Mouse (Mus musculus) spleen, adult 18-20 months (tissue): ENCODE measurements around the gene Vmn1r188.
"Not testable (repeated sequence)": the region's sequence is repeated elsewhere in the genome, so short reads cannot be mapped to it uniquely, and the experiment has no call there.

Source experiments
- DNase-seq, 2 experiments: peaks; one replicate each; pipeline ENCODE4 v3.0.0; 2022; ENCODE audit warnings: mixed read lengths in 2 of 2

Gene Vmn1r188

DNA sequence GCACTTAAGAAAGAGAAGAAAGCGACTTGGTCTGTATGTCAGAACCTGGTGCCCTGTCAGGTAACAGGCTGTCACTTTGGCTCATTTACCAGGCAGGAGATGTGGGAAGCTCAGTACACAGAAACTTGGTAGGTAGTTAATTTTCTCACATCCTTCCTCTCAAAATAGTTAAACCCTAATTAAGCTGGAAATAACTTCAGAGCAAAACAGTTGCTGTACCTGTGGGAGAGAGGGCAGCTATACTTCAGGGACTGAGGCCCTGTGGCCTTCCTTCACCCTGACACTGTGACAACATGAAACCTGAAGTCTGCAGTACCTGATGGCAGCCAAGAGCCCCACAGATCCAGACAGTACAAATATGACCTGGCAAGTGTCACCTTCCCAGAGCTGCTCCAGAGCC, at the start of gene Vmn1r188:
Gene Vmn1r188, plus strand, starts transcription at position 301 of the 400 bp plus-strand sequence.
- DNase-seq, result not testable (repeated sequence)

DNA sequence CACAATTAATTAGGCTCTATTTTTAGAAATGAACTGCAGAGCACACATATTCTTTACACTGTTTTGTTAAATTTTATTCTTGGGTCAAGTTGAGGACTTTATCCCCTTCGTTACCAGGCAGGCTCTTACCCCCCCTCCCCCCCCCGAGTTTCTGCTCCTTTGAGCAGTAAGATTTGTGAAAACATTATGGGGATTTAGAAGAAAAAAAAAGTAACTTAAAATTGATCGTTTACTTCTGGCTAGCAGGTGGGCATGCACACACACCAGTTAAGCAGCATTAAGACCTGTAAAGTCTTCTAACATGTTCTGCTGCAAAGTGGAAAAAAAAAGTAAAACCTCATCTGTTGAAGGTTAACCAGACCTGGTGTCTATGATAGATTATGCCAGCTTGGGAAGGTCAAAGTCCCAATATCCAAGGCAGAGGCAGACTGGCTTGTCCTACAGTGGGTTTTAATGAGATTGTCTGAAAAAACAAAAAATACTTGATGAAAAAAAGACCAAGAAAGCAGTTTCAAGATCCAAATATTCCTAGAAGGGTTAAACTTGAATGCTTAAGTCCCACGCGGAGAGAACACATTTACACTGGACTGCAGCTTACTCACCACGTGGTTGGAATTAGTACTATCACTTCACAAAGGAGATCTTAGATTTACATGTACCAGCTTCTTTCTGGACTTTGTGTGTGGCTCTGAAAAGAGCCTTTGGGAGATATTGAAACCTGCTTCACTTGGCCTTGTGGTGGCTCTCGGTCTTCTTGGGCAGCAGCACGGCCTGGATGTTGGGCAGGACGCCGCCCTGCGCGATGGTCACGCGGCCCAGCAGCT, 49.6 kb upstream of the Vmn1r188 start:
- DNase-seq, result no peak

DNA sequence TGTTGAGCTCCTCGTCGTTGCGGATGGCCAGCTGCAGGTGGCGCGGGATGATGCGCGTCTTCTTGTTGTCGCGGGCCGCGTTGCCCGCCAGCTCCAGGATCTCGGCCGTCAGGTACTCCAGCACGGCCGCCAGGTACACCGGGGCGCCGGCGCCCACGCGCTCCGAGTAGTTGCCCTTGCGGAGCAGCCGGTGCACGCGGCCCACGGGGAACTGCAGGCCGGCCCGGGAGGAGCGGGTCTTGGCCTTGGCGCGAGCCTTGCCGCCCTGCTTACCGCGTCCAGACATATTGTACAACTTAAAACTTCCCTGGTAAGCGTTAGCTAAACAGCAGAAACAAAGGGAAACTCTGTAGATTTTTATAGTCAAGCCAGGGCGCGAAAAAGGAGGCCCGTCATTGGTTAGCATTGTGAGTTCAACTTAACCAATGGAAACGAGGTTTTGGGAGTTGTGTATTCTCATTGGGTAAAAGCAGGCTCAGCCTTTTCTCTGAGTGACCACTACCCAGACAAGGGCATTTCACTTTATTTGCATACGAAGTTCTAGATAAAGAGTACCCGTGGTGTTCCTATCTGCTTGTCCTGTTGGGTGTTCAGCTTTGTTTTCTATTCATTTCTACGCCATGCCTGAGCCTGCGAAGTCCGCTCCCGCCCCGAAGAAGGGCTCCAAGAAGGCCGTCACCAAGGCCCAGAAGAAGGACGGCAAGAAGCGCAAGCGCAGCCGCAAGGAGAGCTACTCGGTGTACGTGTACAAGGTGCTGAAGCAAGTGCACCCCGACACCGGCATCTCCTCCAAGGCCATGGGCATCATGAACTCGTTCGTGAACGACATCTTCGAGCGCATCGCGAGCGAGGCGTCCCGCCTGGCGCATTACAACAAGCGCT, 48.7 kb upstream of the Vmn1r188 start, which contains the start of the genes Hist1h2ah and Hist1h2bk:
Gene Hist1h2ah, minus strand, starts transcription at position 302 of the 882 bp plus-strand sequence.
Gene Hist1h2bk, plus strand, starts transcription at position 604 of the 882 bp plus-strand sequence.
- DNase-seq, result peak; percentile 53 to 63

DNA sequence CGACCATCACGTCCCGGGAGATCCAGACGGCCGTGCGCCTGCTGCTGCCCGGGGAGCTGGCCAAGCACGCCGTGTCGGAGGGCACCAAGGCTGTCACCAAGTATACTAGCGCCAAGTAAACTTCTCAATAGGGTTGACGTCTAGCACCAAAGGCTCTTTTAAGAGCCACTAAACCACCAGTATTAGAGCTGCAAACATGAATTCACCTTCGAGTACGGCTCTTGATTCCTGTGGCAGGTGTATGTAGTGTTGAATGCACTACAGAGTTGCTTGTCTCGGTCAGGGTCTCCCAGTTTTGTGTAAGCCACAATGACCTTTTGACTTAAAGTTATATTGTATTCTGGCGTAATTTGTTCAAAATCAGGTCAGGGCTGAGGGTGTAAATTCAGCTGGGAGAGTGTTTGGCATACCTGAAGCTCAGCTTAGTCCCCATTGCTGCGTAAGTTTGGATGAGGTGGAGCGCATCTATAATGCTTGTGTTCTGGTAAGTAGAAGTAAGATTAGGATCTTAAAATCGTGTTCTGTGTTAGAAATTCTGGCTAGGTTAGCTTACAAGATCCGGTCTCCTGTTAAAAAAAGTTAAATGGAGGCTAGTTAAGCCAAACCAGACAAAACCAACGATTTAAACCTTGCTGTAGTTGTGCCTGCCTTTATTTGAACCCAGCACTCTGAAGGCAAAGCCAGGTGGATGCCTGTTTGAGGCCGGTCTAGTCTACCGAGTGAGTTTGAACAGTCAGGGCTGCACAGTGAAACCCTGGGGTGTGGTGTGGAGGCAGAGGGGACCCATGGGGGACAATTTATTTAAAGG, 47.9 kb upstream of the Vmn1r188 start:
- DNase-seq, result no peak

DNA sequence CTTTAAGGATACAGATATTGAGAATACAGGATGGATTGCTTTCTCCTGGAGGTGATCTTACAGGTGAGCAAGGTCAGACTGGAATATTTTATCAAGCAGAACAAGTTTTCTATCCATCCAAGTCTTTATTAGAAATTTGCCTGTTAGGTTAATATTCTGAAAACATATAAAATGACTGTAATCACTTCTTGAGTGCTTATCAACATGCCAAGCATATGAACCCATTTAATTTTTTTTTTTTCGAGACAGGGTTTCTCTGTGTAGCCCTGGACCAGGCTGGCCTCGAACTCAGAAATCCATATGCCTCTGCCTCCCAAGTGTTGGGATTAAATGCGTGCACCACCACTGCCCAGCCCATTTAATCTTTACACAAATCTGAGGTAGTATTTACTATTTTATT, 47.3 kb upstream of the Vmn1r188 start:
- no peak for DNase-seq

DNA sequence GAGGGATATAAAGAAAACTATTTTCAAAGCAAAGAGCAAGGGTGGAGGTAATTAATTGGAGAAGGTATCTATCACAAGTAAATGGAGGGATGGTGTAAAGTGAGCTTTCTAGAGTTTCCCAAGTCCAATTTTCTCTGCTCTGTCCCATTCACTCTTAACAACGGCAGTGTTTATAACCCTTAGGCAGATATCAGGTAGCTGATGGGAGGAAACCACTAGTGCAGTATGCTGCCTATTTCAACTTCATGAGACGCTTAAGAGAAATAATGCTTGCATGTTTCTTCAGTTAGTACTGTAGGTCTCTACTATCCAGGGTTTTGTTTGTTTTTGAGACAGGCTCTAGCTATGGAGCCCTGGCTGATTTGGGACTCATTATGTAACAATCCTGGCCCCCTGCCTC, 46.8 kb upstream of the Vmn1r188 start:
- no peak for DNase-seq

DNA sequence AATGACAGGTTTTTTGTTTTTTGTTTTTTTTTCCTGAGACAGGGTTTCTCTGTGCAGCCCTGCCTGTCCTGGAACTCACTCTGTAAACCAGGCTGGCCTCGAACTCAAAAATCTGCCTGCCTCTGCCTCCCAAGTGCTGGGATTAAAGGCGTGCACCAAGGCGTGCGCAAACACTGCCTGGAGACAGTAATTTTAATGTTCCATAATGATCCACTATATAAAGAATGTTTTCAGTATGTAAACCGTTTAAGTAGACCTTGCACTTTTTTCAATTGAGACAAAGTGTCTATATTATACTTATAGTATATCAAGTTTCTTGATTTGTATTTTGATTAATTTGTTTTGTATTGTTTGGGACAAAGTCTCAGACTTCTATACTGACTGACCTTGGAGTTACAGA, 44.9 kb upstream of the Vmn1r188 start:
- DNase-seq, result no peak

DNA sequence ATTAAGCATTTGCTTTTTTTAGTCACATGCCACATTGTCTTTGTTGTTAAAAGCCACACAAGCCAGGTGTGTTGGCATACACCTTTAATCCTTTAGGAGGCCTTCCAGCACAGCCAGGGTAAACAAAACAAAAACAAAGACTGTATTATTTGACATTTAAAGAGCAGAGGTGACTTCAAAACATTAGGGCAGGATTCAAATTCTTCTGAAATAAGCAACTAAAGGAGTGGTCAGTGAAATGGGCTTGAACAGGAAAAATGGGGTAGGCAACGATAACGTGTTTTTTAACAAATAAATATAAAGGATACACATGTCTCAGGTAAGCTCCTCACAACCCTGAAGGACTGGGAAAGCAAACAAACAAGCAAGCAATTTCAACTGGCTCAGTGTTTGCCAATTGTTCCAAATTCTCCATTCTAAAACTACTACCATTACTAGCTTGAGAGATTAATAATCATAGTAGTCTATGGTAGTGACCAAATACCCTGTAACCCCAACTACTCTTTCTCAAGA, 44.2 kb upstream of the Vmn1r188 start:
- no peak for DNase-seq

DNA sequence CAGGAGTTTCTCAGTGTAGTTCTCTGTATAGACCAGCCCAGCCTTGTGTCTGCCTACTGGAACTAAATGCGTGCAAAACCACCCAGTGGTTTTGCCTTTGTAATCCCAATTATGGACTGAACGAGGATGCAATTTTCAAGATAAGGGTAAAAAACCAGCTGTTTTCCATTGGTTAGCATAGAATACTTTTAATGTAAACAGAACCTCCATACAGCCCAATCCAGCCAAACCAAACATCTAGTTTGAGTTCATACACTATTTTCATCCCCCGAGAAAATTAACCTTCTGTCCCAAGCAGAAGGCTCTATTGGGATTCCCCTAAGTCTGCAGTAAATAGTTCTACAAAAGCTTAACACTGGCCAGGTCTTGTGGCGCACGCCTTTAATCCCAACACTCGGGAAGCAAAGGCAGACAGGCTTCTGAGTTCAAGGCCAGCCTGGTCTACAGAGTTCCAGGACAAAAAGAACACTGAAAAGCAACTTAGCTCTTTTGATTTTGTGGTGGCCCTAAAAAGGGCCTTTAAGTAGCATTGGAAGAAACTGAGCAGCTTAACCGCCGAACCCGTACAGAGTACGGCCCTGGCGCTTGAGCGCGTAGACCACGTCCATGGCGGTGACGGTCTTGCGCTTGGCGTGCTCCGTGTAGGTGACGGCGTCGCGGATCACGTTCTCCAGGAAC, 43.6 kb upstream of the Vmn1r188 start:
- no peak for DNase-seq

DNA sequence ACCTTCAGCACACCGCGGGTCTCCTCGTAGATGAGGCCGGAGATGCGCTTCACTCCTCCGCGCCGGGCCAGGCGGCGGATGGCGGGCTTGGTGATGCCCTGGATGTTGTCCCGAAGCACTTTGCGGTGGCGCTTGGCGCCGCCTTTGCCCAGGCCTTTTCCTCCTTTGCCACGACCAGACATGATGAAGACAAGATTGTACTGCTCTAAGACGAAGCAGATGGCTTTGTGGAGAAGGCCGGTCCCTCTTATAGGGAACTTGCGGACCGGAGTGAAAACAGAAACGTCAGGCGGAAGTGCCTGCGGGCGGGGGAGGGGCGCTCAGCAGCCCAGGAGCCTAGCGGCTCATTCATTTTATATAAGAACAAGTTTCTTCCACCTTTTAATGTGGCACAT, 43.1 kb upstream of the Vmn1r188 start, which contains the start of gene Hist1h4i:
Gene Hist1h4i, minus strand, starts transcription at position 221 of the 395 bp plus-strand sequence.
- DNase-seq, result peak; percentile 93 to 97

DNA sequence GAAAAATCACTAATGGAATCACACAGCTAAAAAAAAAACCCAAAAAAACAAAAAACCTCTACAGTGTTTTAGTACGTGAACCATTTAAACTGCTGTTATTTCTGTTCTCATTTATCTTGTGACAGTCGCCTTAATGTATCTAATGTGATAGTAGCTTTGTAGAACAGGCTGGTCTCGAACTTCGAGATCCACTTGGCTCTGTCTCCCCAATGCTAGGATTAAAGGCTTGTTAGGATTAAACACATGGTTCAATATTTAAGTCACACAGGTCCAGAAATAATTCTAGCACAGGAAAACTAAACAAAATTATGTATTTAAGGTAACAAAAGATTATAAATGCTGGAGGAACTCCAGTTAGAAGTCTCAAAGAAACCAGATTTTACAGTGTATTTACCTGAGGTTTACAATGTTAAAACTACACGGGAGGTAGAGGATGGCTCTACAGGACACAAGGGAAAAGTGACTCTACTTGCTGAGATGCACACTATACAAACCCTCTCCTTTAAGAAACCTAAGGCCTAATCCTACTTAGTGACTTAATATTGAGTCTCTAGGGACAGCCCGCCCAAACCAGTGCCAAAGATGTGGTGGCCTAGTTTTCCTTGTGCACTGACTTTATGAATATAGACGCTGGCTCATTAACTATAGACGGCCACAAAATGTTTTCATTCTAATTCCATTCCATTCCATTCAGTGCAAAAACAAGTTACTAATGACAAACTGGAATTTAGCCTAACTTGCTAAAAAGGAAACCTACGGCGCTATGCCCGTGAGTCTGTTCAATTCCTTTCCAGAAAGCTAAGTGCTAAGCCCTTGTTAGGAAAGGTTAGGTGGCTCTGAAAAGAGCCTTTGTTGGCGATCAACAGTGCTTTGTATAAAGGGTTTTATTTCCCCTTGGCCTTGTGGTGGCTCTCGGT, 42.3 kb upstream of the Vmn1r188 start:
- DNase-seq, result no peak

DNA sequence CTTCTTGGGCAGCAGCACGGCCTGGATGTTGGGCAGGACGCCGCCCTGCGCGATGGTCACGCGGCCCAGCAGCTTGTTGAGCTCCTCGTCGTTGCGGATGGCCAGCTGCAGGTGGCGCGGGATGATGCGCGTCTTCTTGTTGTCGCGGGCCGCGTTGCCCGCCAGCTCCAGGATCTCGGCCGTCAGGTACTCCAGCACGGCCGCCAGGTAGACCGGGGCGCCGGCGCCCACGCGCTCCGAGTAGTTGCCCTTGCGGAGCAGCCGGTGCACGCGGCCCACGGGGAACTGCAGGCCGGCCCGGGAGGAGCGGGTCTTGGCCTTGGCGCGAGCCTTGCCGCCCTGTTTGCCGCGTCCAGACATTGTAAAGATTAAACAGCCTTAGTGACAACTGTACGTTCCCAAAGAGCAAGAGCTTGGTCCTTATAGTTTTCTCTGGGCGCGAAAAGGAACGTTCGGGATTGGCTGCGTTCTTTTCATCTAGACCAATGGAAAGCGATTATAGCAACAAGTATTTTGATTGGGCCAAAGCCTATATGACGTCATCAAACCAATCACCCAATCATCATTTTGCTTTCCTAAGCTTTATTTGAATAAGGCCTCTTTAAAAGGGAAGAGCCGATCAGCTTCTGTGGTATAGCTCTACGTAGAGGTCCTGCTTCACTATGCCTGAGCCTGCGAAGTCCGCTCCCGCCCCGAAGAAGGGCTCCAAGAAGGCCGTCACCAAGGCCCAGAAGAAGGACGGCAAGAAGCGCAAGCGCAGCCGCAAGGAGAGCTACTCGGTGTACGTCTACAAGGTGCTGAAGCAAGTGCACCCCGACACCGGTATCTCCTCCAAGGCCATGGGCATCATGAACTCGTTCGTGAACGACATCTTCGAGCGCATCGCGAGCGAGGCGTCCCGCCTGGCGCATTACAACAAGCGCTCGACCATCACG, 41.4 kb upstream of the Vmn1r188 start, which contains the start of the genes Hist1h2ag and Hist1h2bj:
Gene Hist1h2ag, minus strand, starts transcription at position 377 of the 935 bp plus-strand sequence.
Gene Hist1h2bj, plus strand, starts transcription at position 647 of the 935 bp plus-strand sequence.
- DNase-seq, result peak; percentile 63 to 71

DNA sequence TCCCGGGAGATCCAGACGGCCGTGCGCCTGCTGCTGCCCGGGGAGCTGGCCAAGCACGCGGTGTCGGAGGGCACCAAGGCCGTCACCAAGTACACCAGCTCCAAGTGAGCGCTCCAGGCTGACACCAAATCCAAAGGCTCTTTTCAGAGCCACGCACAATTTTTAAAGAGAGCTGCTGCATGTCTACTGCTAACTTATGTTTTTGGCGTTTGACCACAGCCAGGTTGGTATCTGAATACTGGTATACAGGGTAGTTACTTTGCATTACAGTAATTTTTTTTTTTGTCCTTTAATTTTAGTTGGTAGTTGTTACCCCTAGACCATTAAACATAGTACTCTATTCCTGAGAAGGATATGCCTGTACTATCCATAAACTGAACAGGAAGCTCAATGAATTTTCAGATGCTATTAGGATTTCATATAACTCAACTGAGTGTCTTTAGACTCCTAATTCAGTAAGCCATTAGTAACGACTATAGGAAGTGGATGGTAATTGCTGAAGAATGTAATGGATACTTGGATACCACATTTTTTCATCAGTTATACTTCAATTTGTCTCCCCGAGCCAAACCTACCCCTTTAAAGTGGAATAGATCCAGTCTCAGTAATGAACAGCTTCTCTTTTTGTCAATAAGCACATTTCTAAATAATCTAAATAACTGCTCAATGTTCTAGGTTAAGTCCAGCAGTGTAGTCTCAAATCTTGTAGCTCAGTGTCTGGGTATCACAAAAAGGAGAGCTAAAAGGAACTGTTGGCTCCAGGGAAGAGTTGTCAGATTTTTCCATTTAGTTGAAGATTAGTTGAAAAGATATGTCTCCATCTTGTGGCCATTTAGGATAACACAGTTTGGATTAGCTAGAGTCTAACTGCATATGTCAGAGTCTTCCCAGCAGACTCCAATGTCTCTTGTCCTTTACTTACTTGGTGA, 40.5 kb upstream of the Vmn1r188 start:
- no peak for DNase-seq

DNA sequence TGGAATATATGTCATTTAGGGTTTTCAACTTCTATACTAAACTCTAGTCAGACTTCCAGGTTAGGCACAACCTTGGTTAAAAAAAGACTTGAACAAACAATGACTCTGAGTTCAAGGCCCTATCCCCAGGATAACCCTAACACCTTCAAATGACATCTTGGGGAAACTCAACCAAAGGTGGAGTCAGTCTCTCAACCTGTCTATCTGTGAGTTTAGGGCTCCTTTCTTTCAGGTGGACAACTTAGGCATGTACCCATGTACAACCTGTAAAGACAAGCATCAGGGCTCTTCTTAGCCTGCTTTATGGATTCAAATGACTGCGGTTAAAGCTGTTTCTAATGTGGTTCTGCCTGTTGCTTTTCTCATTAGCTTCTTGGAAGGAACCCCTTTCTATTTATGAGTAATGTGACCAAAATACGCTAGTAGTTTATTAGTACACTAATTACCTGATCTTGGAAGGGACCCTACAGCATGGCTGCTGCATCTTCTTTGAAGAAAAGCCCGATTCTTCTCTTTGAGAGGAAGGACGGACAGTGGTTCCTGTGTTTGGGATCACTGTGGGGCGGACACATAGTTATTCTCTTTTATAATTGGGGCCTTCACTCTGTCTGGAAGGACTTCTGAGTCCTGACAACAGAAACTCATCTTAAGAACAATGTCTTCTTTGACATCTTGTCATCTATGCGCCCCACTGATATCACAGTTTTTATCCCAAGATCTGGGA, 39.6 kb upstream of the Vmn1r188 start:
- DNase-seq, result no peak

DNA sequence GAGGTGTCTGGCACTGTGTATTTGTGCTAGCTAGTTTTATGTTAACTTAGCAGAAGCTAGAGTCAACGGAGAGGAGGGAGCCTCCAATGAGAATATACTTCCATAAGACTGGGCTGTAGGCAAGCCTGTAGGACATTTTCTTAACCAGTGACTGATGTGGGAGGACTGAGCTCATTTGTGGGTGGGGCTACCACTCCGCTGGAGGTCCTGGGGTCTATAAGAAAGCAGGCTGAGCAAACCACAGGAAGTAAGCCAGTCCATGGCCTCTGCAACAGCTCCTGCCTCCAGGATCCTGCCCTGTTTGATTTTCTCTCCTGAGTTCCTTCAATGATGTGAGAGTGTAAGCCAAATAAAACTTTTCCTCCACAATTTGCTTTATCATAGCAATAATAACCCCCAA, 38.9 kb upstream of the Vmn1r188 start:
- no peak for DNase-seq

DNA sequence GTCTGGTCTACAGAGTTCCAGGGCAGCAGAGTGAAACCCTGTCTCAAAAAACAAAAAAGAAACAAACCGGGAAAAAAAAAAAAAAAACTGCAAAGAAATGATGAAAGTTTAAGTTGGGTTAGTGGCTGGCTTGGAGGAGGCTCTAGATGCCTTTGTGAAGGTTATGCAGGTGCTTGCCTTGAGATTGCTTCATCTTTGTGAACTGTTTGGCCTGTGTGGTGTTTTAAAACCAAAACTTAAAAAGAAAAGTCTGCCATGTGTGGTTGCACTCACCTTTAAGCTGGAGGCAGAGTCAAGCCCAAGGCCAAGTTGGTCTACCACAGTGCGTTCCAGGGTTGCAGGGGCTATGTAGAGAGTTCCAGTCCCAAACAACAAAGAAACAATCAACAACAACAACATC, 35.2 kb upstream of the Vmn1r188 start:
- DNase-seq, result no peak

DNA sequence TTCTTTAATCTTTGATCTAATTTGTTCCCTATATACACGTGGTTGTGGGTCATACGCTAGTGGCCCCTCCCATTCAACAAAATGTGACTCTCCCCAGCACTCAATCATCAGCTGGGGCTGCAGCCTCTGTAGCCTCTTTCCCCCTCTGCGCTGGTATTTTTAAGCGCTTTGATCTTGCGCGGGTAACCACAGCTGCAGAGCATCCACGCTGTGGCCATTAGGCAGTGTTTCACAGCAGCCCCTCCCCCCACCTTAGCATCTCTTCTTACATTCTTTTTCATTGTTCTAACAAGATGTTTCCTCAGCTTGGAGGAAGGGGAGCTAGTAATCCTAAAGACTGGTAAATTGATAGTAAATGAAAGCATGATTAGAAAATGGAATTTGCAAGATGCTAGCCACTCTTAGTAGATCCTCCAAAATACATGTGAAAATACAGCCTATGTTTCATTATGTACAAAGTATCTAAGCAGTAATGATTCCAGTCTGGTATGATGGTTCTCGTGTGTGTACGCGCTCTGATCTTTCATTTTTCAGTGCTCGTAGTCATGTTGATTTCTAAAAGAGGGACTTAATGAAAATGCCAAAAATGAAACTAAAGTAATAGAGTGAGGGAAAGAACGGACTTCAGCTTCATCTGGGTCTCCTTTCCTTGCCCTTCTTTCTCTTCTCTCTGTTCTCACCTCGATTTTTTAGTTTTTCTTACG, 34.4 kb upstream of the Vmn1r188 start:
- no peak for DNase-seq
